Mouse (Mus musculus): ENCODE measurements around the gene Cfl2.
A peak's percentile ranks its signal among the peaks of the same experiment; 100 is the strongest.
"Not testable (repeated sequence)": the region's sequence is repeated elsewhere in the genome, so short reads cannot be mapped to it uniquely, and the experiment has no call there.

Gene Cfl2

DNA sequence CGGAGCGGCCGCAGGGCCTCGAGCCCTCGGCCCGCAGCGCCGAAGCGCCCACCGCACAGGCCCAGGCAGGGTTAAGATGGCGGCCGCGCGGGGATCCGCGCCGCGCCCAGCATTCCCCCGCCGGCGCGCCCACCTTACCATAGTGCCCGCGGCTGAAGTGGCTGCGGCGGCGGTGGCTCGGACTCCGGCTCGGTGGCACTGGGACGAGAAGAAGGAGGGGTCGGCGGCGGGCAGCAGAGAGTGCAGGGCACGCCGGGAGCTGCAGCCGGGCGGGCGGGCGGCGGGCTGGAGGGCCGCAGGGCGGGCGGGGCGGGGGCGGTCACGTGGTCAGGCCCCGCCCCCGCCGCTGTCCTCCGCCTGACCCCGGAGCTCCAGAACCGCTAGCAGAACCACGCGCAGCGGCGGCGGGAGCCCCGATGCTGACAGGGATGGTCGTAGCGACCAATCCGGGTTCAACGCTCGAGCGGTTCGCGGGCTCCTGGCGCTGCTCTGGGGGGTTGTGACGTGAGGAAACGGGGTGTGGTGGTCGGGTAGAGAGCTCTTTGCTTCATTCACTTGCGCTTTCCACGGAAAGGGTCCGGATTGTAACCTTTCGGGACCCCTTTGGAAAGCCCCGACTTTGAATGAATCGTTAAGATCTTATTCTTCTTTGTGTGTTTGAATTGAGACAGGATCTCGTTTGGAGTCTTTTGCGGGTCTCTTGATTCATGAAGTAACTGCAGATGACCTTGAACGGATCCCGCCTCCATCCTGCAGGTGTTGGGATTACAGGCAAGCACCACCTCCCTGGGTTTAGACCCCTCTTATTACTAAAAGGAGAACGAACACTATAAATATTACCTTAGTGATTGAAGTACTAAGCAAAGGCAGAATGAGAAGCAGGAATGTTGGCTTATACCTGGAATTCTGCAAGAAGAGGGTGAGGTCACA is at the start of gene Cfl2:
Gene Cfl2, minus strand, starts transcription at position 272 of the 930 bp plus-strand sequence.
- DNase-seq, result peak; percentile 88 to 89

DNA sequence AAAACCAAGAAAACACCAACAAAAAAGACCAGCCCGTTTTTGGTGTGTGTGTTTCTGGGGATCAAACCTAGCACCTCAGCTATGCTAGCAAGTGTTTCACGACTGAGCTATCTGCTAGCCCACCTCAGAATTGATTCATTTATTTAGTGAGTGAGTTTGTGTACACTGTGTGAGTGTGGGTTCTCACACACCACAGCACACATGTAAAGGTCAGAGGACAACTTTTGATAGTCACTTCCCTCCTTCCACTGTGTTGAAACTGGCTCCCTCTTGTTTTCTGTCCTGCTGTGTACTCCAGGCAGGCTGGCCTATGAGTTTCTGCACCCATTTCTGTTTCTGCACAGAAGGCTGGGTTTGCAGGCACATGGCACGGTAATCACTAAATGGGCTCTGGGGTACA is 47.7 kb upstream of the Cfl2 start:
- no peak for DNase-seq

DNA sequence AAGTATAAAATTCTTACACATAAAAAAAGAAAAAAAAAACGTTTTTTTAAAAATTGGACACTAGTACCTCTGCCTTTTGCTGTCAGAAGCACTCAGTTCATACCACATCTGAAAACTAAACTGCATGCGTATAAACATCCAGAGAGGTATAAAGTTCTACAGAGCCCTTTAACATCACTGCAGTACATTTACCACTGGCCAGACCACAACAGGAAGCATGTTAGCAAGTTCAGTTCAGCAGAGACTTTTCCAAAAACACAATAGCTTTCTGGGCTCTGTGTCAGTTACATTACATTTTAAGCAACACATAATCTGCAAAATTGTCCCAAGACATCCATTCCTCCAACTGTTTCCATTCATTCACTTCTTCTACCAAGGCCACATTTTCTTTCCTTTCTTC is 29.9 kb upstream of the Cfl2 start:
- DNase-seq, result not testable (repeated sequence)

DNA sequence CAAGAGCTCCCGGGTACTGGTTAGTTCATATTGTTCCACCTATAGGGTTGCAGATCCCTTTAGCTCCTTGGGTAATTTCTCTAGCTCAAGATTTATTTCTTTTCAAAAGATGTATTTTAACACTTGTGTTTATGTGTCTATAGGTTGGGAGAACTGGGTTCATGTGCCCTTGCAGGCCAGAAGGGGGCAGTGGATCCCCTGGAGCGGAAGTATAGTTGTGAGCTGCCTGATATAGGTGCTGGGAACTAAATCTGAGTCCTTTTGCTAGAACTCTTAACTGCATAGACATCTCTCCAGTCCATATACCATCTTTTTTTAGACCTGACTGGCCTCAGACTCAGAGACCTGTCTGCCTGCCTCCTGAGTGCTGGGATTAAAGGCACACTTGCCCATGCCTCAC is 27.7 kb upstream of the Cfl2 start:
- no peak for DNase-seq

DNA sequence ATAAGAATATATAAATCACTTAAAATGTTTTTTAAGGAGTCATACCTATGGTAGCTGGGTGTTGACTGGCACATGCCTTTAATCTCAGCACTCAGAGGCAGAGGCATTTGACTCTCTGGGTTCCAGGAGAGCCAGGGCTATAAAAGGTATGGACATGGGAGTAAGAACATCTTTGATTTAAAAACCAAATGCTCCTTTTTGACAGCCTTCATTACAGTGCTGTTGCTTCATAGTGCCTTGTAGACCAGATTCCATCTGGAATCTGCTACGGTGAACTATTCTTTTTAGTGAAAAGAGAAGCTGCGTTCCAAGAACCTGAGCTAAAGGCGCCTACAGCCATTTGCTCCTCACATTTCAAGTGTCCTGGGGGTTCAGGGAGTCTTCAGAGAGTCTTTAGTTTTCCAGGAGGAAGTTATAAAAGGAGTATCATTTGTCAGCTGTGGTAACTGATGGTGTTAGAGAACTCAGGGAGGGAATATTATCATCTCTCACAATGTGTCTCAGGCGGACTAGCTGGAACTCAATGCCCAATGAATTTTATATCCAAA is 25.0 kb upstream of the Cfl2 start:
- no peak for DNase-seq

DNA sequence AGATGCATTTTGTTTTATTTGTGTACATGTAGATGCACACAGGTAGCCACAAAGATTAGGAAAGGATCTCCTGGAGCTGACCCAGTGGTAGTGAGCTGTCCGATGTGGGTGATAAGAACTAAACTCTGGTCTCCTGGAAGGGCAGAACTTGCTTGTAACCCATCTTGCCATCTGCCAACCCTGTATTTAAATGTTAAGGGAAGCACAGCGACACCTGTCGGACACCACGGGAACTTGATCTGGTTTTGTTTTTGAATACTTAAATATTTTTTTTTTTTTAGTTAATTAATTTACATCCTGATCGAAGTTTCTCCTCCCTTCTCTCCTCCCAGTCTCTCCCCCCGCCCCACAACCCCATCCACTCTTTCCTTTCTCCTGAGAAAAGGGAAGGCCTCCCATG is 17.0 kb upstream of the Cfl2 start:
- DNase-seq, result peak; percentile 61 to 75

DNA sequence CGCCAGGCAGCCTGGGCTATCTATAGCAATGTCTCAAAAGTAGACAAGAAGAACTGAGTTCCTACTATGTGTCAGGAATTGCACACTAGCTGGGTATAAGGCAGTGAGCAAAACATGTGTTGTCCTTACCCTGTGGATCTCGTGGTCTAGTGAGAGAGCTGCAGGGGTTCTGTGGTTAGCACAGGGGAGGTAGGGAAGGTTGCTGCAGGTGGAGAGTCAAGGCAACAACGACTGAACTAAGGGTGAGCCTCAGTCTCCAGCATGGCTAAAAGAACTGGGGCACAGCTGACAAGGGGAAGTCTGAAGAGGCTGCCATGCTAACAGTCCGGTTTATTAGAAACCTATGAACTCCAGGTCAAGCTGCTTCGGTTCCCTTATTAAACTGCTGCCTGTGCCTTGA is 16.5 kb upstream of the Cfl2 start:
- DNase-seq, result no peak

DNA sequence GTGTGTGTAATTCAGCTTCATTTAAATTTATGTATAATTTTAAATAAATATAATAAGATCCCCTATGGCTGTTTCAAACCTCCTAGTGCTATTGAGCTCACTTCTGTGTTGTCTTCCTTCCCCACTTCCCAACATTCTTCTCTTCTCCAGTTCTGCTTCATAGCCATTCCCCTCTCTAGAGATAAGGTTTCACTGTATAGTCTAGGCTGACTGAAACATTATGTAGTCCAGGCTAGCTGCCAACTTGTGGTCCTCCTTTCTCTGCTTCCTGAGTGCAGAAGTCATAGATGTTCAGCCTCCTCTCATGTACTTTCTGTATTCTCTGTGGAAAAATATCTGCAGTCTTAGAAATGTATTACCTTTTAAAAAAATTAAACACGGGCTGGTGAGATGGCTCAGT is 15.2 kb upstream of the Cfl2 start:
- no peak for DNase-seq

DNA sequence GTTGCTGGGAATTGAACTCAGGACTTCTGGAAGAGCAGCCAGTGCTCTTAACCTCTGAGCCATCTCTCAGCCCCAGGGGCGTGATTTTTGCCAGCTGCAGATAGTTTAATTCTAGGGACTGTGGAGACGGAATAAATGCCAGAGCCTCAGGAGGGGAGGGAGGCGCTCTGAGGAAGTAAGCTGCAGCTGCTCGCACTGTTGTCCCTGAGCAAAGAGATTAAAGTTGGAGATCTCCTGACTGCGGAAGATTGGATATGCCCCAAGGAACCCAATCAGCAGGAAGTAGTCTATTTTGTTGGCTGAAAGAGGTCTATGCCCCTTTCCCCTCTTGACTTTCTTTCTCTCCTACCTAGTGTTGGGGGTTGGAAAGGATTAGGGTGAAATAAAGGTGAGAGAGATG is 14.2 kb upstream of the Cfl2 start:
- DNase-seq, result no peak

DNA sequence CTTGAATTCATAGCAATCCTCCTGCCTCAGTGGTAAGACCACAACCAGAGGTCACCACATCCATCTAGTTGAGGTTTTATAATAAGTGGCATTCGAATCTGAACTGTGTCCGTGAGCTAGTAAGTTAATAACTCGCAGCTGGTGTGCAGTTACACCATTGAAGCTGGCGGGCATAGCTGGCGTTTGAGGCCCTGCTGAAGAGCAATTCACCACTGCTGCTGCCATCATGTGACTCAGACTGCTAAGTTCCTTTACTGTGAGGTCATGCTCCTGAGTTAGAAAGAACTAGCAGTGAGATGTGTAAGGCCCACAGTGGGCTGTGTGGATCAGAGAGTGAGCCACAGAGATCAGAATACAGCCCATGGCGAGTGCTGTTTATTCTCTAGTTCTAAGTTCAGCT is 12.0 kb upstream of the Cfl2 start:
- DNase-seq, result no peak

DNA sequence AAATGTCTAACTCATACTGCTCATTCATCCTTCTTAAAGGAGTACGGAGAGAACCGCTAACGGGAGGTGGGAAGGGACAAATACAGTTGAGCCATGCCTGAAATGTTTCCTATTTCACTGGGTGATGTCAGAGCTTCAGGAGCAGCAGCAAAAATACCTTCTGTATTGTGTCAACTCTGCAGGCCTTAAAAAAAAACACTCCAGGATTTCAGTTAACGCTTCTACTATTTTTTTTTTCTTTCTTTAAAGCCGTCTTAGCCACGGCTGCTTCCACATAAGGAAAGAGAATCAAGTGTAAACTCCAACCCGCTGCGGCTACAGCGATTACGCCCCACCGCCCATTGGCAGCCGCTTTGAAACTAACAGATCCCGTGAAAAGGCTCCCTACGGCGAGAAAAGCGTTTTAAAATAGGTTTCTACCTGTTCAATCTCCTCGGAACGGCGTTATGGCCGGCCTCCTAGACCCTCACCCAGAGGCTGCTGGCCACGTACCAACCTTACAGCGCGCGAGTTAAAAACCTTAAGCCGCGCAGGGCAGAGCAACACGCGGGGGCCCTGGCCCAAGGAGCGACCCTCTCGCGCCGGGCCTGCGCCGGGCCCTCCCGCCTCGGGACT is 579 bp downstream of the Cfl2 start:
- DNase-seq, result peak in 1 of 2 experiments; percentile 57

DNA sequence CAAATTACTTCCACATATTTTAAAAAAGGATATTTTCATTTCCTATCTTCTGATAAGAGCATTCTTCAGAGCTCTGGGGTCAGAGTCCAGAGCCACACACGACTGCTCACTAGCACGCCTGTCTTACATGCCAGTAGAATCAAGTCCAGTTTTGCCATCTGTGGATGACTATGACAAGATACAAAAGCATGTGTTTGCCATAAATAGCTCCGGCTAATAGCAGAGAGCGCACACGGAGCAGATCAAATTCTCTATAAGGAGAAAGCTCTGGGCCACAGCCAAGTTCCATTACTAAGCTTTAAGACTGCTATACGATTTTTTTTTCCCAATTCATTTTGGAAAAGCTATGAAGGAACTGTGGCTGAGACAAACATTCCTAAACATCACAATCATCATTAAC is 3.1 kb downstream of the Cfl2 start:
- DNase-seq, result peak; percentile 64 to 68

DNA sequence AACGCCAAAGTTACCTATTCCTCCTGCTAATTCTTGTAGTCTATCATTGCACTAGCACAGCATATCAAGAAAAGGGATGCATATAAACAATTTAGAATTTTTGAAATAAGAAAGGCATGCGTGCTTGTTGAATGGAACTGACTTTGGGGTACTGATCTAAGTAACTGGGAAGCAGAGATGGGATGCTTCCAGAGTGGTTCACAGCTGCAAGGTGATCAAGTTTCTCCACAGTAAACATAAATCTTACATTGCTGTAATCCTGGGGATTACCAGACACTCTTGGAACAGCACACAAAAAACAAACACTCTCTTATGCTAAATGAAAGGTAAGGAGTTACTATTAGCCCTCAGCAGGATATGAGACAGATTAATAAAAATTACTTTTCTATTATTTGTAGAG is 12.1 kb downstream of the Cfl2 start:
- DNase-seq, result no peak

DNA sequence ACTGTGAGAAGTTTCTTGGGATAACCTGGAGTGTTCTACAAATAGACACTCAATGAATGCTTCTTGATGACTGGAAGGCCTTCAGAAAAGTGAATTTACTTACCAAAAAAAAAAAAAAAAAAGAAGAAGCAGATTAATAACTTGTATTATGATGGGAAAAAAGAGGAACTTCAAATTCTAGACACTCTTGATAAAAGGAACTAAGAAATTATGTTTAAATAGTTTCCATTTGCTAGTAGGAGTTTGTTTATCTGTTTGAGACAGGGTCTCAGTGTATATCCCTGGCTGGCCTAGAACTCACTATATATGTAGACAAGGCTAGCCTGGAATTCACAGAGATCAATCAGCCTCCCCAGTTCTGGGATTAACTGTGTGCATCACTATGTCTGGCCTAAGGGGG is 18.3 kb downstream of the Cfl2 start:
- no peak for DNase-seq

DNA sequence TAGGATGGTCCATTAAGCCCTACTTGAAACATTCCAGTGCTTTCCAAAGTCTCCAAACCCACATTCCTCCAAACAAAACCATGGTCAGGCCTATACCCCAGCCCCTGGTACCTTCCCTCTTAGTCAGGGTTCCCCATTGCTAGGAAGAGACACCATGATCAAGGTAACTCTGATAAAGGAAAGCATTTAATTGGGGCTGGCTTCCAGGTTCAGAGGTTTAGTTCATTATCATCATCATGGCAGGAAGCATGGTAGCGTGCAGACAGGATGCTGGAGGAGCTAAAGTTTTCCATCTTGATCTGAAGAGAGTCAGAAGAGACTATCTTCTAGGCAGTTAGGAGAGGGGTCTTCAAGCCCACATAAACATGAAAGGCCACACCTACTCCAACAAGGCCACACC is 21.1 kb downstream of the Cfl2 start:
- DNase-seq, result no peak

DNA sequence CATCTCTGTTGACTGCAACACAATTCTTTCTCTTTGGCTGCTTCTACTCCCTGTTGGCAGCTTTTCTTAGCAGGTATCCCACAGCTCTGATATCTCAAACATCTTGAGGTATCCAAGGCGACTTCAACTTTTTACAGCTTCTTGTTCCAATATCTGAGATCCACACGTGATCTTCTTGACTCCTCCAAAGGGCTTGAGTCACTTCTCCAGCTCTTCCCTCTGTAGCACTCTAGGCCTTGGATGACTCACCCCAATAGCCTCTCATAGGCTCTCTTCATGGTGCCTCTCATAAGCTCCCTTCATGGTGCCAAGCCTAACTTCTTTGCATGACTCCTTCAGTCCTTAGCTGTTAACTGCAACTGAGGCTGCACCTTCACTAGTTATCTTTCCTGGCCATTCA is 22.9 kb downstream of the Cfl2 start:
- DNase-seq, result no peak

DNA sequence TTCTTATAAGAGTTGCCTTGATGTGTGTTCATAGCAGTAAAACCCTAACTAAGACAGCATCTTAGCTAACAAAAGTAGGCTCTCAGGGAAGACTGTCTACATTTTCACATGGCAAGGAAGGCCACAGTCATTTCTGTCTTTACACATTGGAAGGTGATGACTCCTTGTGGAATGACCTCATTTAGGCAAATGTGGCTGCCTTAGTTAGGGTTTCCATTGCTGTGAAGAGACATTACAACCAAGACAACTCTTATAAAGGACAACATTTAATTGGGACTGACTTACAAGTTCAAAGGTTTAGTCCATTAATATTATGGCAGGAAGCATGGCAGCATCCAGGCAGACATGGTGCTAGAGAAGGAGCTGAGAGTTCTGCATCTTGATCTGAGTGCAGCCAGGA is 23.7 kb downstream of the Cfl2 start:
- DNase-seq, result no peak

DNA sequence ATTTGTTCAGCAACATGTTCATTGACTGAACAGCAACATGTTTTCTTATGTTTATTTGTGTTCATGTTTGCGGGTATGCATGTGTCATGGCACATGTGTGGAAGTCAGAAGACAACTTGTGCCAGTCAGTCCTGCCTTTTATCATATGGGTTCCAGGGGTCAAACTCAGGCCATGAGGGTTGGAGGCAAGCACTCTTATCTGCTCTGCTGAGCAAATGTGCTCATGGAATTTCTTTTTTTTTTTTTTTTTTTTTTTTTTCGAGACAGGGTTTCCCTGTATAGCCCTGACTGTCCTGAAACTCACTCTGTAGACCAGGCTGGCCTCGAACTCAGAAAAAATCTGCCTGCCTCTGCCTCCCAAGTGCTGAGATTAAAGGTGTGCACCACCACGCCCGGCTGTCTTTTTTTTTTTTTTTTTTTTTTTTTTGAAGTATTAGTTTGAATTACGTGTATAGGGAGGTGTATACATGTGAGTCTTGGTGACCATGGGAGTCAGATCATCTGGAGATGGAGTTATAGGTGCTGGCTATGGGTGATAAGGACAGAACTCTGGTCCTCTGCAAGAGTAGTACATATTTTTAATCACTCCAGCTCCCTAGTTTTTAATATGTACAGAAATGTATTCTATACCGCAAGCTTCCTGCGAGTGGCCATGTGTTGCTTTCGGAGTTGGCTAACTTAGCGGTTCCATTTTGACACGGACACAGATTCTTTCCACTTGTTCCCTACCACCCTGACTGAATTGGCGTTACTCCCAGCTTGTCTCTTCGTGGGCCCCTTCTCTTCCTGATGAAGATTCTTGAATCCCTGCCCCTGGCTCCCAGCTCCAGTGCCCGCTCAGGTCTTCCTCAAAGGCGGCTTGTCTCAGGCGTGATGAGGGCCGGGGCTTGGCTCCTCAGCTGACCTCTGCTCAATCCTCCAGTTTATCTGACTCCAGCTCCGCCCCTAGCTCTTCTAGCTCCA is 26.8 kb downstream of the Cfl2 start:
- DNase-seq, result no peak

DNA sequence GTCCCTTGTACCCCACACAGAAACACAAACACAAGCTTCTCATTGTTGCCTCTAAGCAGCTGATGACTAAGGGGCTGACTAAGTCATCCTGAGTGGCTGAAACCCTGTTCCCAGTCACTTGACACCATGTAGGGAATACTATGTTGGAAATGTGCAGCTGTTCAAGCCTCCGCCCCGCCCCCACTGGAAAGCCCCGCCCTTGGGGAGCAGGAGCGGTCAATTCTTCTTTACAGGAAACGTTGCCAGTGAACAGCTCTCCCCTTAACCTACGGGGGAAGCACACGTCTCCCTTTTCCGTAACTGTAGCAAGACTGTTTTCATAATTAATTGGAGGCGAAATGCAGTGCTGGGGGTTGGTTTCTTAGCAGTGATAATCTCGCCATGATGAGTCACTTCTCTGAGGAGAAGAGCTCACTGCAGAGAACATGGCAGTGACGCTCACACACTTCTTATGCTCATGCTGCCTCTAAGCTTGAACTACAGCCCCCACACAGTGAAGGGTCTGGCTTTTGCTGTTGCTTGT is 27.7 kb downstream of the Cfl2 start:
- DNase-seq, result peak; percentile 17 to 22

DNA sequence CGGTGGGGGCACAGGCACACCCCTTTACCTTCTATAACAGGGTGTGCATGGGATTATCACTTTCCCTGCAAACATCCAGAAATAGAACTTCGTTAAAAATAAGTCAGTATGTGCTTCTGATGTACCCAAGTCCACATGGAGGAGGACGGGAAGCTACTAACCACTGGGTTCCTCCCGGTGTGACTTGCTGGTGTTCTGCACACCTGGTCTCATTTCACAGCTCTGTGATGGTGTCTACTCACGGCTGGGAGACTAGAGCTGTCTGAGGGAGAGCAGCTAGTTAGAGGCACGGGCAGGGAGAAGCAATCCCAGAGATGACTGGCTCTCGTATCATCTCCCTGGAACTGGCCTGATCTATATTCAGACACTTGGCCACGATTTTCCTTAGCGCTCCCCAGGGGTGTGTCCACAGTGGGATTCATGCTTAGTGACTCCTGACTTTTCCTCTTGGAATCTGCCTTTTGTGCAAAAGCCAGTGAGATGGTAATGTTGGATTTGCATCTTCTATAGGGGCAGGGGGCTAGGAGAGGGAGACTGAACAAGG is 28.7 kb downstream of the Cfl2 start:
- DNase-seq, result no peak

DNA sequence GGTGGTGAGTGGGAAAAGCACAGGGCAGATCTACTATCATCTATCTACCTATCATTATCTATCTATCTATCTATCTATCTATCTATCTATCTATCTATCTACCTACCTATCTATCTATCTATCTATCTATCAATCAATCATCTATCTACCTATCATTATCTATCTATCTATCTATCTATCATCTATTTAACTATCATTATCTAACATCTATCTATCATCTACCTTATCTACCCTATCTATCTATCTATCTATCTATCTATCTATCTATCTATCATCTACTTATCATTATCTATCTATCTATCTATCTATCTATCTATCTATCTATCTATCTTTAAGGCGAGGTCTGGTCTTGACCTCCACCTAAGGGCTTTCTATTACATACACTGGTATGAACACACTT is 30.8 kb downstream of the Cfl2 start:
- DNase-seq, result not testable (repeated sequence)

DNA sequence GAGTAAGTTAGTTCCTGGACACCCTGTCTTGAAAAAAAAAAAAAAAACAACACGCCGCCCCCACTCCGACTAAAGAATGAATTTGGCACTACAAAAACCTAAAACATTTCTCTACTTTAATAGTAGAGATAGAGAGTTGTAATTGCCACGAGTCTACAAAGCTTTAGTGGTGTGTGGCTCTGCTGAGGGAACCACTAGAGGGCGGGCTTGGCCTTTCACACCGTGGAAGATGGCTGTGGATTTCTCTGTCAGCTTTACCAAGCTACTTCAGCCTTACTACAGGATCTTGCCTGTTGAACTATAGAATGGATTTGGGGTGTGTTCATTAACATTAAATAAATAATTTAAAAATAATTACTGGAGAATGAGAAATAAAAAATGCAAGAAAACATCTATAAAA is 32.1 kb downstream of the Cfl2 start:
- DNase-seq, result peak; percentile 81 to 86

All from cerebellum, adult 18-20 months (tissue).